Mouse (Mus musculus) kidney, embryonic 15.5 days (tissue): ENCODE results near the gene Abcg2. TPM values are rescaled to one million over a fixed set of nuclear protein-coding genes. Genes with fewer than 3 reads are reported as not detected.

Experiments
- ATAC-seq: fragments of 200-750 bp; cut with Nextera tagmentation; replicated peaks from 2 replicates; pipeline ENCODE4 v1.8.0; 2017; ENCODE audit warnings: moderate TSS enrichment; ENCODE audit not compliant: low FRiP score
- H3K27ac ChIP-seq: fragments of 300-500 bp; sonication (generic); 2 replicates; pipeline ENCODE4 v1.5.1; 2015; ENCODE audit warnings: mild to moderate bottlenecking, inconsistent platforms
- H3K27me3 ChIP-seq: fragments of 300-500 bp; sonication (generic); 2 replicates; pipeline ENCODE4 v1.6.1; 2015; ENCODE audit warnings: inconsistent platforms
- H3K36me3 ChIP-seq: fragments of 300-500 bp; sonication (generic); 2 replicates; pipeline ENCODE4 v1.6.1; 2015; ENCODE audit warnings: inconsistent platforms
- H3K4me1 ChIP-seq: fragments of 300-500 bp; sonication (generic); 2 replicates; pipeline ENCODE4 v1.6.1; 2015; ENCODE audit warnings: inconsistent platforms
- H3K4me2 ChIP-seq: fragments of 300-500 bp; sonication (generic); 2 replicates; pipeline ENCODE4 v1.6.1; 2015; ENCODE audit warnings: moderate library complexity, mild to moderate bottlenecking, inconsistent platforms
- H3K4me3 ChIP-seq: fragments of 300-500 bp; sonication (generic); replicated peaks from 2 replicates; pipeline ENCODE4 v1.5.1; 2015; ENCODE audit warnings: mild to moderate bottlenecking, inconsistent platforms
- H3K9ac ChIP-seq: fragments of 300-500 bp; sonication (generic); 2 replicates; pipeline ENCODE4 v1.6.1; 2015; ENCODE audit warnings: mild to moderate bottlenecking, inconsistent platforms
- H3K9me3 ChIP-seq: fragments of 300-500 bp; sonication (generic); replicated peaks from 2 replicates; pipeline ENCODE4 v1.6.1; 2016; ENCODE audit warnings: inconsistent platforms
- WGBS: fragments of 180-500 bp; shearing (Covaris S2); methylation state at CpG from one replicate; pipeline ENCODE4 v1.1.7; 2015; ENCODE audit warnings: mixed read lengths; 5-methylcytosine and 5-hydroxymethylcytosine counted together
- polyA plus RNA-seq: library from polyadenylated mRNA; unstranded; fragments of >200 nt; fragmentation: Nextera tagmentation; extraction: Ambion mirVana; gene quantifications from 2 replicates; pipeline ENCODE4 v1.2.1, GENCODE M21; 2015

Gene Abcg2
- polyA plus RNA-seq, 1 experiment from 2014 or later: 95.7 TPM

DNA sequence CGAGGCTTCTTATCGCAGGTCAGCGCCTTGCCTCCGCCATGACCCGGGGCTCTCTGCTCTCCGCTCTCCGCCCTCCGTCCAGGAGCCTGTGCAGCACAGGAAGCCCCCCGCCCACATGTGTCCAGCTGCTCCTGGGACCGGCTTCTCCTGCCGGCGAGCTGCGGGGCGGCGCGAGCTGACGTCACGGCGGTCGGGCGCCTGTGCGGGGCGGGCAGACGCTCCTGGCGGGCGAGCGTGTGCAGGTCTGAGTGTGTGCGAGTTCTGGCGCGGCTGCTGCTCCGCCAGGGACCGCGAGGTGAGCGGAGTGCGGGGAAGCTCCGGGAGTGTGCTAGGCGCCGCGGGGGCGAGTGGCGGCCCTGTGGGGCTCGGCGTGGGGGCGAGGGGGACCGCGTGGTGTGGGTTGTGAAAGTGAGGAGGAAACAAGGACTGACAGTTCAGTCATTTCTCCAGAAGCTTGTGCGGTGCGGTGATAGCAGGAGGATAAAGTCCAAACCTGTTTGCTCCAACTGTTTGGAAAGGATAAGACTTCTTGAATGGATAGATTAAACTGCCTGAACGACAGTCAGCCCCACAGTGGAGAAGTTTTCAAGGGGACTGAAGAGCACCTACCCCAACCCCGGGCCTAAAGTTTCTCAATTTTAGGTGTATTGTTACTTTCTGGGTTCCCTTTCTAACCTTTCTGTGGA, 56.2 kb downstream of the Abcg2 start:
- Histone ChIP-seq H3K4me3 (peak overlapping the region; percentile 65), H3K27ac (peak overlapping the region; percentile 85), H3K9me3 (no peaks in the 10 kb centered on the region), H3K4me1 (peaks cover 14% of the 10 kb centered on the region), H3K9ac (peak overlapping the region; percentile 61), H3K4me2 (peak overlapping the region; percentile 74), H3K36me3 (no peaks in the 10 kb centered on the region), H3K27me3 (no peaks in the 10 kb centered on the region)
- under 1% methylated on average over 50 of the region's 50 CpGs for WGBS
- peak; percentile 98 for ATAC-seq

DNA sequence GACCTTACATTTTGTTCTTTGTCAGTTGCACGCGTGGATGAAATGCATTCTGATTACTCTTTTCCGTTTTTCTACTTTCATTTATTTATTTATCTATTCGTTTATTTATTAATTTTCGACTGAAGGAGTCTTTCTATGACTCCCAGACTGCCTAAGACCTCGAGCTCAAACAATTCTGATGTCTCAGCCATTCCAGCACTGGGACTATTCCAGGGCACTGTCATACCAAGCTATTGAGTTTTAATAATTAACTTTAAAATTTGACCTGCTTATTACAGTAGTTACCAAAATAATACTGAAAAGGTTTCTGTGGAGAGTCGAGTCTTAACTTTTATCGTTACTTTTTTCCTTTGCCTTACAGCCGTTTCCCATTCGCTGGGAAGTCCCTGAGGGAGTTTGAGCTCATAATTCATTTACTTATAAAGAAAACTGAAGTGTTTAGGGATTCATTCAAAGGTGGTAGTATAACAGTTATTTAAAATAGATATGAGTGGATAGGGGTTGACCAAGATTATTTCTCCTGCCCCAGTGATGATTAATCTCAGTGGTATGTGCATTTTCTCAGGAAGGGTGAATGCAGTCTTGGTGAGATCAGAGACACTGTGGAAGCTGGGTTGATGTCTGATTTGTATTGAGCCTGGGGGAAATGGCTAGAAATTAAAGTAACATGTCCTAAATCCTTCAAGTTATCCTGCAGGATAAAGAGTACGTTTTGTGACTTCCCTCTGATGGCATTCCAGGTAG, 56.9 kb downstream of the Abcg2 start:
- Histone ChIP-seq H3K4me2 (peak overlapping the region; percentile 74), H3K9ac (peak overlapping the region; percentile 61)

DNA sequence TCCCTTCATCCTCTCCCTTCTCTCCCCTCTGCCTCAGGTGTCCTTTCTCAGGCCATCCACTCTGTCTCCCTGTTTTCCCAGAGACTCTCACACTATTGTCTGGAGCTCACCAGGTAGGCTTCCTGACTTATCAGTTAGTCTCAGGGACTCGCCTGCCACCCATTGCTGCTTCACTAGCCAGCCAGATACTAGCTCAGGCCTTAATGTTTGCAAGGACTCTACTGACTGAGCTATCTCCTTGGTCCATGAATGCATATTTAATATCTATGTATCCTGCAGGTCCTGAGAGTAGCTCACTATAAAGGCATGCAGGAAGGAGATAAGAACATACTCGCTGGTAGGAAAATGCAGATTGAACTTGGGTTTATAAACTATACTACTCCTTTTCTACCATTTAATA, 57.9 kb downstream of the Abcg2 start:
- no peak overlapping the region for H3K9ac ChIP-seq
- H3K4me2 ChIP-seq: peak overlapping the region; percentile 74
- no peak overlapping the region for H3K4me3 ChIP-seq
- peaks cover 14% of the 10 kb centered on the region for H3K4me1 ChIP-seq
- no peaks in the 10 kb centered on the region for H3K27me3 ChIP-seq
- H3K36me3 ChIP-seq: no peaks in the 10 kb centered on the region
- H3K27ac ChIP-seq: no peak overlapping the region
- ATAC-seq: peak; percentile 7; the same call in 1 of the 2 replicates
- no peaks in the 10 kb centered on the region for H3K9me3 ChIP-seq
- 80% methylated on average over 2 of the region's 2 CpGs for WGBS

More for the DNA sequence above, 56.9 kb downstream of the Abcg2 start:
- H3K4me3 ChIP-seq: peak overlapping the region; percentile 65
- H3K27me3 ChIP-seq: no peaks in the 10 kb centered on the region
- no peaks in the 10 kb centered on the region for H3K36me3 ChIP-seq
- peaks cover 14% of the 10 kb centered on the region for H3K4me1 ChIP-seq
- 0 out of 2 replicates have a peak overlapping the region, but pooled peaks have one; percentile 85 for H3K27ac ChIP-seq
- 26% methylated on average over 11 of the region's 11 CpGs for WGBS
- no peak for ATAC-seq
- H3K9me3 ChIP-seq: no peaks in the 10 kb centered on the region

DNA sequence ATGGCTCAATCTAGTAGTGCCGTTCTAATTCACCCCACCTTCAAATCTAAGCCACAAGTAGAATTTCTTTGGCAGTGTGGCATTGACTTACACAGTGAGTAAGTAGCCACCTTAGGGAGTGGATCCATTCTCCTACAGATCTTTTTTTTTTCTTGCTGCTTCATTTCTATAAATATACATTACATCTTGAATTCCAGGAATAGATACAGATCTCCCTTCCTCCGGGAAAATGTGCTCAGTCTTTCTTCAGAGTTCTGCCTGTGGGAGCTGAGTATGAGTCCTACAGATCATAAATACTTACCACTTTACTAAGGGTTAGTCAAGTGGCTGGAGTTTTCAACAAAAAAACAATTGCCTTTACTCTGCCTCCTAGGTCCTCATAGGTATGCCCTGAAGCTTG, 60.3 kb downstream of the Abcg2 start:
- ATAC-seq: no peak
- WGBS: 63% methylated on average over 2 of the region's 2 CpGs
- no peaks in the 10 kb centered on the region for H3K27me3 ChIP-seq
- H3K4me2 ChIP-seq: no peak overlapping the region
- no peak overlapping the region for H3K27ac ChIP-seq
- no peak overlapping the region for H3K9ac ChIP-seq
- H3K4me1 ChIP-seq: peaks cover 11% of the 10 kb centered on the region
- no peaks in the 10 kb centered on the region for H3K36me3 ChIP-seq
- H3K4me3 ChIP-seq: no peak overlapping the region
- H3K9me3 ChIP-seq: no peaks in the 10 kb centered on the region

DNA sequence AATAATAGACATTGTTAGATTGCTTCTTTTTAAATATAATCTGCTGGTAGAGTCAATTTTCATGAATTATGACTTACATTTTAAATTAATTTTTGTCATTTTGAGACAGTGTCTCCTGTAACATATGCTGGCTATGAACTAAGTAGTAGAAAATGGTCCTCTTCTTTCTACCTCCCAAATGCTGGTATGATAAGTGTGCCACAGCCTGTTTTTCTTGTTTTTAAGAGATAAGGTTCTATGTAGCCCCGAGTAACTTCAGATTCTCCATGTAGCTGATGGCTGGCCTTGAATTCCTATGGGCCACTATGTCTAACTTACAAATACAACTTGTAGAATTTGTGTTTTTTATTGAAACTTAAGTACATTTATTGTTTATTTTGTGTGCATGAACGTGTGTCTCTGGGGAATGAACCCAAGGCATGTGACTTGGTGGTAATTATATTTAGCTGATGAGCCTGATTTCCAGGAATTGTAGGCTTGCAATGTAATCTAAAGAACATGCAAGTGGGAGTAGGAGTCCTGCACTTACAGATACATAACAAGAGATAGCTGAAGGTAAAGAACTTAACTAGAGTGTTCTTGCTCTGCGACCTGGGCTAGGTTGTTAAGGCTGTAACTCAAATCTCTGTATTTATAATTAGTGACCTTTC, 63.9 kb downstream of the Abcg2 start:
- H3K4me1 ChIP-seq: no peaks in the 10 kb centered on the region
- no peak overlapping the region for H3K4me3 ChIP-seq
- no peak overlapping the region for H3K27ac ChIP-seq
- H3K27me3 ChIP-seq: no peaks in the 10 kb centered on the region
- H3K4me2 ChIP-seq: no peak overlapping the region
- no peak for ATAC-seq
- no peaks in the 10 kb centered on the region for H3K9me3 ChIP-seq
- 66% methylated on average over 3 of the region's 3 CpGs for WGBS
- H3K9ac ChIP-seq: no peak overlapping the region
- H3K36me3 ChIP-seq: no peaks in the 10 kb centered on the region

DNA sequence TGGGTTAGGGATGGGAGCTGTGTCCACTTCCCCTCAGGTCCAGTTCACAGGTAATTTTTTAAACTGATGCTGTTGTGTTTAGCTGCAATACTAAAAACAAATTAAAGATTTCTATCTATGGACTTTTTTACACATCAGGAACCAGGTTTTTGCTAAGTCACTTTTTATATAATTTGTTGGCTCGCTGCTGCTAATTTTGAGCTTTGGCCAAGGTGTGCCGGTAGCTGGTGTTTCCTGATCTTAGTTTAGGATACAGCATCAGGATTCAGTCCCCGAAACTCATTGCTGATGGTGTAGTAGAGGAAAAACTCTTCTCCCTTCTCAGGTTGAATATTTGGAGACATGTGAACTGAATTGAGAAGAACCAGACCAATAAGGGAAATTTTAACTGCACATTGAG, 65.8 kb downstream of the Abcg2 start:
- Histone ChIP-seq H3K27ac (no peak overlapping the region), H3K9me3 (no peaks in the 10 kb centered on the region), H3K36me3 (no peaks in the 10 kb centered on the region), H3K9ac (no peak overlapping the region), H3K4me2 (no peak overlapping the region), H3K4me1 (no peaks in the 10 kb centered on the region), H3K27me3 (no peaks in the 10 kb centered on the region), H3K4me3 (no peak overlapping the region)
- WGBS: 94% methylated on average over 3 of the region's 3 CpGs
- ATAC-seq: no peak

DNA sequence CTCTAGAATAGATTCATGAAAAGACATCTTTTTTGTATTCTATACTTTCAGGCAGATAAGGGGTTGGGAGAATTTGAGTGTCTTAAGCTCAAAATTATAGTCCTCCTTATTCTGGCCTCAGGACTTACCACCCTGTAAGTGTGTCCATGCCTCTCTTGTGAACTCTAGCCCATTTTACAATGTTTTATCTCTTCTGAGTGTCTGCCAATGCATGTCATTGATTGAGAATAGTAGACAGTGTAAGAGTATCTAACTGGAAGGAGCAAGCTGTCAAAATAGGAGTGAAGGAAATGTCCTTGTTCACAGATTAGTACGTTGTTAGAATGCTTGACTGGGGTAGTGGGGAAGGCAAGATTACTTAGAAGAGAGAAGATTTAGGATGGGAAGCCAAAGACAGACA, 66.7 kb downstream of the Abcg2 start:
- no peaks in the 10 kb centered on the region for H3K27me3 ChIP-seq
- no peak overlapping the region for H3K4me2 ChIP-seq
- H3K4me1 ChIP-seq: no peaks in the 10 kb centered on the region
- H3K9me3 ChIP-seq: no peaks in the 10 kb centered on the region
- H3K27ac ChIP-seq: no peak overlapping the region
- no peak overlapping the region for H3K4me3 ChIP-seq
- no peaks in the 10 kb centered on the region for H3K36me3 ChIP-seq
- WGBS: 69% methylated on average over 1 of the region's 1 CpGs
- ATAC-seq: no peak
- no peak overlapping the region for H3K9ac ChIP-seq

DNA sequence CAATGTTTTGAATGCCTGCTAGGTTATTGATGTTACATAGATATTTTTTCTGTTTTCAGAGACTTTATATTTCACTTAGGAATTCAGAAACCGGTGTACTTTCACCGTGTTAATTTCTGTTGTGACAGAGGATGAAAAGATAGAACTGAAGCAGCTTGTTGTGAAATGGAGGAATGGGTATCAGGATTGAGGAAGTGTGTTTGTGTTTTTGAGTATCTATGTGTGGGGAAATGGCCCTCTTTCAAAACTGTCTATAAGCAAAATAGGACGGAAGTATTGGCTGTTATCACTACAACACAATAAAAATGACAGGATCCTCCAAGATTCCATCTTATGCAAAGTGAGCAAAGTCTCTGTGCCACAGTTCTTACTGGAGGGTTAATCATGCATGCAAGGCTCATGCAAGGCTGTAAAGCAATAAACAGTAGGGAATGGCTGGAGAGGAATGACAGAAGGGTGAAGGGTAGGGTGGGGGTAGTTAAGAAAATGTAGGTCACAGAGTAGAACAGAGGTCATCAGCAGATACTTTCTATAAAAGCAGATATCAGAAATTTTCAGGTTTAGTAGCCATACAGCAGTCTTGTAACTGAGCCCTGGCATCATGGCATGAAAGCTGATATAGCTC, 76.7 kb downstream of the Abcg2 start:
- Histone ChIP-seq H3K4me2 (no peak overlapping the region), H3K4me3 (no peak overlapping the region)
- 76% methylated on average over 3 of the region's 3 CpGs for WGBS

DNA sequence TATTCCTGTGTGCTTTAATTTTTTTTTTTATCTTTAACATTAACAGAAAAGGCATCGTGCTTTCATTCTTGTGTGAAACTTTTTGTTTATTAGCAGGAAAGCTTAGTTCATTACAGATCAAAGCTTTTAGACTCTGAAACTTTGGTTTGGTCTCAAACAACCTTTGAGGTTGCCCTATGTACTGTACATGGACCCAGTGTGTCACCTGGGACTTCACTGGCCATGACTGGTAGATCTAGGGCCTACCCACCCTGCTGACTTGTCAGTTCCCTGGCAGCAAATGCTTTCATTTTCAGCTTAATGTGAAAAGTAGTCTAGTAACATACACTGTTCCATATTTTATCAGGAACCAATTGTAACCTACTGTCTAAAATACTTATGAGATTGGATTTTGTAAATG, 93.5 kb downstream of the Abcg2 start:
- no peaks in the 10 kb centered on the region for H3K9me3 ChIP-seq
- no peak overlapping the region for H3K27ac ChIP-seq
- 86% methylated on average over 1 of the region's 1 CpGs for WGBS
- peaks cover 39% of the 10 kb centered on the region for H3K36me3 ChIP-seq
- no peak overlapping the region for H3K4me3 ChIP-seq
- H3K4me1 ChIP-seq: no peaks in the 10 kb centered on the region
- no peak overlapping the region for H3K9ac ChIP-seq
- H3K4me2 ChIP-seq: no peak overlapping the region
- H3K27me3 ChIP-seq: no peaks in the 10 kb centered on the region
- ATAC-seq: no peak

More for the DNA sequence above, 76.7 kb downstream of the Abcg2 start:
- ATAC-seq: no peak
- Histone ChIP-seq H3K4me1 (no peaks in the 10 kb centered on the region), H3K27me3 (no peaks in the 10 kb centered on the region), H3K9me3 (no peaks in the 10 kb centered on the region), H3K36me3 (peaks cover 23% of the 10 kb centered on the region), H3K9ac (no peak overlapping the region), H3K27ac (no peak overlapping the region)

DNA sequence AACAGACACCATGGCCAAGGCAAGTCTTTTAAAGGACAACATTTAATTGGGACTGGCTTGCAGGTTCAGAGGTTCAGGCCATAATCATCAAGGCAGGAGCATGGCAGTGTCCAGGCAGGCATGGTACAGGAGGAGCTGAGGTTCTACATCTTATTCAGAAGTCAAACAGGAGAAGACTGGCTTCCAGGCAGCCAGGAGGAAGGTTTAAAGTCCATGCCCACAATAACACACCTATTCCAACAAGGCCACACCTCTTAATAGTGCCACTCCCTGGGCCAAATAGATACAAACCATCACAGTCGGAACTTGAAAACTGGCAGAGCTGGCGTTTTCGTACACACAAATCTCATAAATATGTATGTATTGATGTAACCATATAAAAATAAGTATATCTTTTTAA, 94.2 kb downstream of the Abcg2 start:
- Histone ChIP-seq H3K4me3 (no peak overlapping the region), H3K27ac (no peak overlapping the region), H3K36me3 (peaks cover 39% of the 10 kb centered on the region), H3K9ac (no peak overlapping the region), H3K4me2 (no peak overlapping the region), H3K4me1 (no peaks in the 10 kb centered on the region), H3K27me3 (no peaks in the 10 kb centered on the region), H3K9me3 (no peaks in the 10 kb centered on the region)
- ATAC-seq: no peak
- WGBS: 93% methylated on average over 3 of the region's 3 CpGs

DNA sequence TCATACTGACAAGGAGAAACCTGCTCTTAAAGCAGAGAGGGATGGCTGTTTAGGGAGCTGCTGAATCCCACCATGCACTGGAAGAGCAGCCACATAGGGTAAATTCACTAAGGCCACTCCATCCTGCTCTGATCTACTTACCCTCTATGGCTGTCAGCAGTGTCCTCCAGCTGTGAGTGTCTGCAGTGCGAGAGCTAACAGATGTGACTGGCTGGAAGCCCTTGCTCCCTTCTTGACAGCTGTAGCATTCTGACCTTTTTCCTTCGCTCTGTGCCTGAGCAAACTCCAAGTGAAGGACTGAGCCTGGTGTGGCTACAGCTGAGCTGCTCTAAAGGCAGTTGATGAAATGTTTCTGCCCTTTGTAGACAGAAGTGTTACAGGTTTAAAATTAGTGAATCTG, 107.3 kb downstream of the Abcg2 start:
- 71% methylated on average over 2 of the region's 2 CpGs for WGBS
- Histone ChIP-seq H3K9ac (no peak overlapping the region), H3K9me3 (no peaks in the 10 kb centered on the region), H3K4me3 (no peak overlapping the region), H3K4me2 (no peak overlapping the region), H3K4me1 (no peaks in the 10 kb centered on the region), H3K27me3 (no peaks in the 10 kb centered on the region), H3K36me3 (peaks cover 22% of the 10 kb centered on the region), H3K27ac (no peak overlapping the region)
- ATAC-seq: no peak

DNA sequence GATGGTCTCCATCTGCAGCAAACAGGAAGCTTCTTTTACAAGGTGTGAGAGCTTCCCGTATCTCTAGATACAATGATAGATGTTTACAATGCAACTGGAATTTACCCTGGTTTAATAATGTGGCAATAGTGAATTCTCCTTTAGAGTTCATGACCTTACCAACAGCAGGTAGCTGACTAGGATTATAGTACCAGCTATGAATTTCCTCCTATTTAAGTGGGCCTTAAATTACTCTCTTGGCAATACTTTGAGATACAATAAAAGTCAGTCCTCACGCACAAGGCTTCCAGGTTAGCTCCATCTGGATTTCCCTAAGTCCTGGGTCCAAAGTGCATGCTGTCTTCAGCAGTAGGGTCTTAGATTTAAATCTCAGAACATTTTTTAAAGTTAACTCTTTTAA, 109.9 kb downstream of the Abcg2 start:
- 85% methylated on average over 2 of the region's 2 CpGs for WGBS
- no peaks in the 10 kb centered on the region for H3K27me3 ChIP-seq
- no peak for ATAC-seq
- H3K36me3 ChIP-seq: peaks cover 13% of the 10 kb centered on the region
- no peak overlapping the region for H3K4me2 ChIP-seq
- H3K9me3 ChIP-seq: no peaks in the 10 kb centered on the region
- no peak overlapping the region for H3K27ac ChIP-seq
- no peak overlapping the region for H3K4me3 ChIP-seq
- no peaks in the 10 kb centered on the region for H3K4me1 ChIP-seq
- H3K9ac ChIP-seq: no peak overlapping the region
